Mouse (Mus musculus): ENCODE data around the gene Scgb2b17. TPM values are rescaled to one million over a fixed set of nuclear protein-coding genes. Genes with fewer than 3 reads are reported as not detected.
"Not testable (repeated sequence)": the region's sequence is repeated elsewhere in the genome, so short reads cannot be mapped to it uniquely, and the experiment has no call there.

Scgb2b17 gene
- polyA plus RNA-seq (2012; rRNA removed), result not detected in 2 replicates

DNA sequence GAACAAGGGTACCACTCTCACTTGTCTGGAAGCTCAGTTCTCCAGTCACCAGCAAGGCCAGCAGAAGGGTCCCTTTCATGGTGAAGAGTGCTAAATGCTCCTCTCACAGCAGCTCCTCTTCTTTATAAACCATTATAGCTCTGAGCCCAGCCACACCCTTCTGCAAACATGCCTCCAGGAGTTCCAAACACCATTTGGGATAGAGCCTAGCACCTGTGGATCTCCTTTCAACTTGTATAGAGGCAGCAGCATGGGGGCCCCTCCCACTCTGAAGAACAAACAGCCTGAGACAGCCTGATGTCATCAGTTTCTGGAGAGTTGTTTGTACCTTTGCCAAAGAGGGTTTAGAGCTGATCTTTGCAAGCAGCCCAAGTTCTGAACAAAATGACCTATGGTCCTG, at the start of gene Scgb2b17:
Scgb2b17 (minus strand) TSS at position 101 of the 400 bp plus-strand sequence.
- not testable (repeated sequence) for H3K27me3 ChIP-seq (ENCODE audit: control insufficient read depth, insufficient read depth, low read length); H3K4me1 ChIP-seq (ENCODE audit: control insufficient read depth, insufficient read depth, insufficient read length); H3K27ac ChIP-seq (ENCODE audit: insufficient read depth, low read length); H3K36me3 ChIP-seq (ENCODE audit: control insufficient read depth, insufficient read depth, low read length); H3K4me3 ChIP-seq (ENCODE audit: extremely low read depth, insufficient read depth, insufficient read length); DNase-seq (ENCODE audit: low read depth in 1 of 2, low spot score in 2 of 2)

DNA sequence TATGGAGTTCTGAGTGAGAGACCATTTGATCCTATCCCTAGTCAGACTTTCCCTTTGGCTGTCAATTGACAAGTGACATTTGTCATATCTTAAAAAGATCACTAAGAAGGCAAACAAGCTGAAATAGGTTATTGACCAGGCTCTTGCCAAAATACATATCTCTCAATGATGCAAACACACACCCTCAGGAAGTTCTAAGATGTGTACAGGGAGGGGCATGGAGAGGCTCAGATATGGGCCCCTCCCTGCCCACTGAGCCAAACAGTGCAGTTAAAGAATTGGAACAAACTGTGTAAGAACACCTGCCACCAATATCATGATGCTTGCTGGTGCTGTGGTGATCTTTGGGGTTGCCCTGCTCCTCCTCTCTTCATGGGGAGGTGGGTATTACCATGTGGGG, 6.8 kb upstream of the Scgb2b17 start, which contains the start of gene Scgb1b17:
Scgb1b17 (plus strand) TSS at position 301 of the 400 bp plus-strand sequence.
- H3K4me3 ChIP-seq (ENCODE audit: extremely low read depth, insufficient read depth, insufficient read length); H3K4me1 ChIP-seq (ENCODE audit: control insufficient read depth, insufficient read depth, insufficient read length); H3K27me3 ChIP-seq (ENCODE audit: control insufficient read depth, insufficient read depth, low read length); H3K27ac ChIP-seq (ENCODE audit: insufficient read depth, low read length); DNase-seq (ENCODE audit: low read depth in 1 of 2, low spot score in 2 of 2); H3K36me3 ChIP-seq (ENCODE audit: control insufficient read depth, insufficient read depth, low read length): not testable (repeated sequence)

Other genes with a start within 250 kb of the Scgb2b17 start
- gene Scgb2b15, start 226.9 kb downstream of the Scgb2b17 start, polyA plus RNA-seq (2012; rRNA removed), result not detected in 2 replicates
- gene Scgb1b15, start 220.0 kb downstream of the Scgb2b17 start, polyA plus RNA-seq (2012; rRNA removed), result not detected in 2 replicates
- gene Scgb1b17, start 6.9 kb upstream of the Scgb2b17 start, polyA plus RNA-seq (2012; rRNA removed), result not detected in 2 replicates
- not detected in 2 replicates for gene Scgb2b18, start 117.3 kb upstream of the Scgb2b17 start, polyA plus RNA-seq (2012; rRNA removed)
- not detected in 2 replicates for gene Scgb1b18, start 129.0 kb upstream of the Scgb2b17 start, polyA plus RNA-seq (2012; rRNA removed)
- not detected in 2 replicates for gene Scgb2b19, start 223.8 kb upstream of the Scgb2b17 start, polyA plus RNA-seq (2012; rRNA removed)
- gene Scgb1b19, start 230.7 kb upstream of the Scgb2b17 start, polyA plus RNA-seq (2012; rRNA removed), result not detected in 2 replicates